Mouse (Mus musculus) embryonic fibroblast, embryonic 13.5 days (primary cell): Measurements from ENCODE around the gene Zranb3.

Experiments
- CTCF ChIP-seq: IDR thresholded peaks from 2 replicates; pipeline ENCODE4 v1.5.1; 2011; ENCODE audit warnings: mild to moderate bottlenecking, control low read depth, low read length, moderate library complexity, borderline replicate concordance; ENCODE audit not compliant: insufficient read depth
- POLR2A ChIP-seq: IDR thresholded peaks from 2 replicates; pipeline ENCODE4 v1.6.1; 2011; ENCODE audit warnings: low read depth, mild to moderate bottlenecking, control low read depth, low read length, moderate library complexity

- TF ChIP-seq CTCF (no peak), POLR2A (no peak)
These were observed 160.6 kb downstream of the Zranb3 start for GRCm38 (mm10) chr1:127942231-127942630.
